Mouse (Mus musculus) thymus, postnatal 10 days (tissue): Measurements from ENCODE around the gene 2210407C18Rik.

Experiments
- DNase-seq, 2 experiments: peaks; one replicate each; pipeline ENCODE4 v3.0.0; 2021; ENCODE audit warnings: low spot score in 2 of 2

2210407C18Rik gene

GRCm38 (mm10) chr11:58602062-58602461, 13.8 kb downstream of the 2210407C18Rik start:
- DNase-seq: no peak

- no peak for DNase-seq
These were observed 18.0 kb downstream of the 2210407C18Rik start for GRCm38 (mm10) chr11:58597837-58598236.

DNA sequence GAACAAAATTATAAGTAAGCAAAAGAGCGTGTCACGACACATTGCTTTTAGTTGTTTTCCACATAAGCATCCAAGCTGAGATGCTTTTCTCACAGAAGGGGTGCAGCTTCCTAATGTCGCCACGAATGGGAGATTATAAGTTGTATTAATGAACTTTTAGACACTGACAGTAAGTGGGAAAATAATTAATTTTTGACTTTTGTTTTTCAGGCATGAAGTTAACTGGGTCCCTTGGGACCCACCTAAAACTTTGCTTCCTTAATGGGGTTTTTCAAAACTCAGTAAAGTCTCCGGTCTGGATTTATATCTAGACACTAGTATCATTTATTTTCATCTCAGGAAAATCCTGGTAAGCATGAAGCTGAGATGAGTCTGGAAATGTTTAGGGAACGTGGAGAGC, 21.1 kb downstream of the 2210407C18Rik start, which contains the start of gene Olfr324:
TSS of gene Olfr324 (plus strand) at position 301 of the 400 bp plus-strand sequence.
- DNase-seq: no peak

GRCm38 (mm10) chr11:58588620-58589250, 27.1 kb downstream of the 2210407C18Rik start:
- DNase-seq: no peak

- DNase-seq: peak in 1 of 2 experiments; percentile 40
These were observed 28.0 kb downstream of the 2210407C18Rik start for GRCm38 (mm10) chr11:58587898-58588348.

DNA sequence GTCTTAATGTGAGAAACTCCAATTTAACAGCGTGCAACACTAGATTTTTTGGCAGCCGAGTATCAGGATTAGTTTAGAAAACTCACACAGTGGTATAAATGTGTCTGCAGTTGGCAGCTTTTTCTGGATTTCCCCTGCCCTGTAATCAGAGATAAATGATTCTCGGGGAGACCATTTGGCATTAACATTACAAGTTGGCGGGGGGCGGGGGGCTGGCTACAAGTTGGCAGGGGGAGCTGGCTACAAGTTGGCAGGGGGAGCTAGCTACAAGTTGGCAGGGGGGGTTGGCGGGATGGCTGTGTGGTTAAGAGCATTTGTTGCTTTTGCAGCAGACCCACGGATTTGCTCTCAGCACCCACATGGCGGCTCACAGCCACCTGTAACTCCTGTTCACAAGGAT, 37.2 kb downstream of the 2210407C18Rik start:
- no peak for DNase-seq

DNA sequence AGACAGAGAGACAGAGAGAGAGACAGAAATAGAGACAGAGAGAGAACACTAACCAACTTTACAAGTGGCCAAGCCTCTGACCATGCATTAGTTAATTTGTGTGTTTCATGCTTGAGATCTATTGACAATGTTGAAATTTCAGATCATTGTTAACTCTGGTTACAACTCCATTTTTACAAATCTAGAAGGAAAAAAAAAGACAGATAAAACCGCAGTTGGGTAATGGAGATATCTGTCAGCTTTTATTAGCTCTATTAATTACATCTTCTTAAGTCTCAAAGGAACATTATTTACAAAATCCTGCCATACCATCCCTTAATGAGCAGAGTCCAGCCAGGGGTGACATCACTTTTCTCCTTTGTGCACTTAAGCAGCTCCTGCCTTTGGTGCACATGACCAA, 38.4 kb downstream of the 2210407C18Rik start, which contains the start of gene Olfr325:
TSS of gene Olfr325 (plus strand) at position 301 of the 400 bp plus-strand sequence.
- no peak for DNase-seq

GRCm38 (mm10) chr11:58570405-58570804, 45.5 kb downstream of the 2210407C18Rik start, which contains the start of gene Olfr224:
Gene Olfr224 (minus strand): TSS chr11:58570553.
- no peak for DNase-seq
